Mouse (Mus musculus): Measurements from ENCODE around the gene Sema4b. TPM values are rescaled to one million over a fixed set of nuclear protein-coding genes. Genes with fewer than 3 reads are reported as not detected.

Gene Sema4b
- total and polyA plus RNA-seq, 3 experiments: 23.9 to 69.0 (median 26.5) TPM

DNA sequence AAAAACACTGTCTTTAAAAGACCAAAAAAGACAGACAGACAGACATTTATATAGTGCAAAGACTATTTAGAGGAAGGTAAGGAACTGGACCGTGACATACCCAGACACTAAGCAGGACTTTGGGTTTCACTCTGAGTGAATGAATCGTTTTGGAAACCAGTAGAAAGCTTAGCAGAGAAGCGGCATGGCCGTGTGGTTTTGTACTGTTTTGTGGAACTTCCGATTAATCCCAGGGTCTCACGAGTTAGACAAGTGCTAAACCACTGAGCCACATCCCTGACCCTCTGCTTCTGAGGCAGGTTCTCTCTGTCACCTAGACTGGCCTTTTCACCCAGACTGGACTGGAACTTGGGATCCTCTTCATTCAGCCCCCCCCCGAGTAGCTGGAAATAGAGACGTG lies 27.8 kb downstream of the Sema4b start:
- DNase-seq (ENCODE audit: low spot score): no peak
- no peak for TF ChIP-seq POLR2AphosphoS5 (IDR thresholded peaks at IDR 0.05; ENCODE audit: insufficient replicate concordance, low read depth, low read length)
- no peak for TF ChIP-seq GATA1 (IDR thresholded peaks at IDR 0.05; ENCODE audit: borderline replicate concordance, low read length)
- TF ChIP-seq GATA2 (IDR thresholded peaks at IDR 0.05; ENCODE audit: borderline replicate concordance, low read depth, low read length): no peak
- TF ChIP-seq CTCF (IDR thresholded peaks at IDR 0.05; ENCODE audit: low read depth, low read length): no peak
- no peak for TF ChIP-seq TAL1 (conservative IDR thresholded peaks at IDR 0.05; ENCODE audit: low read depth, low read length)
- ATAC-seq (ENCODE audit: extremely low read depth, insufficient number of reproducible peaks, low FRiP score, poor library complexity, severe bottlenecking): no peak
- Histone ChIP-seq H3K27me3 (ENCODE audit: insufficient read depth, low read length) (no peaks in the 10 kb centered on the region), H3K4me1 (ENCODE audit: insufficient read depth, low read depth, low read length) (peaks cover 70% of the 10 kb centered on the region), H3K4me3 (ENCODE audit: low read depth, low read length) (no peak overlapping the region), H3K36me3 (replicated peaks) (peaks cover 89% of the 10 kb centered on the region), H3K9me3 (replicated peaks) (no peaks in the 10 kb centered on the region)

DNA sequence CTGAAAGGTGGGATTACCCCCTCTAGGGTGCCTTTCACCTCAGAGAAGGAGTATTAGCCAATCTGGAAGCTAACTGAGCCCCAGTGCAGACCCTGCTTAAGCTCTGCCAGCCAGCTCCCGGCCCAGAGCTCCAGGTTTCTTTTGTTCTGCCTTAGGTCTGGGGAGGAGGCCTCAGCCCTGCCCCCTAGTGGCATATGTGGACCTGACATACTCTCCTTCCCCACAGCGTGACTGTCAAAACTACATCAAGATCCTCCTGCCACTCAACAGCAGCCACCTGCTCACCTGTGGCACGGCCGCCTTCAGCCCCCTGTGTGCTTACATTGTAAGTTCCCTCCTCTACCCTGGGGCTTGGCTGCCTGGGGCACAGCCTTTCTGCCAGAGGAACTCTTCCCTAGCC lies 28.8 kb downstream of the Sema4b start:
- ATAC-seq (ENCODE audit: extremely low read depth, insufficient number of reproducible peaks, low FRiP score, poor library complexity, severe bottlenecking) (no peak; the same call in 1 of the 2 replicates), DNase-seq (ENCODE audit: low spot score) (no peak)
- H3K9me3 ChIP-seq (replicated peaks): no peaks in the 10 kb centered on the region
- peaks cover 96% of the 10 kb centered on the region for H3K36me3 ChIP-seq (replicated peaks)
- H3K27me3 ChIP-seq (ENCODE audit: insufficient read depth, low read length): no peaks in the 10 kb centered on the region
- TF ChIP-seq GATA2 (IDR thresholded peaks at IDR 0.05; ENCODE audit: borderline replicate concordance, low read depth, low read length) (no peak), CTCF (IDR thresholded peaks at IDR 0.05; ENCODE audit: low read depth, low read length) (peak; percentile 82; the same call in 1 of the 2 replicates)
- peaks cover 65% of the 10 kb centered on the region for H3K4me1 ChIP-seq (ENCODE audit: insufficient read depth, low read depth, low read length)
- no peak overlapping the region for H3K4me3 ChIP-seq (ENCODE audit: low read depth, low read length)

DNA sequence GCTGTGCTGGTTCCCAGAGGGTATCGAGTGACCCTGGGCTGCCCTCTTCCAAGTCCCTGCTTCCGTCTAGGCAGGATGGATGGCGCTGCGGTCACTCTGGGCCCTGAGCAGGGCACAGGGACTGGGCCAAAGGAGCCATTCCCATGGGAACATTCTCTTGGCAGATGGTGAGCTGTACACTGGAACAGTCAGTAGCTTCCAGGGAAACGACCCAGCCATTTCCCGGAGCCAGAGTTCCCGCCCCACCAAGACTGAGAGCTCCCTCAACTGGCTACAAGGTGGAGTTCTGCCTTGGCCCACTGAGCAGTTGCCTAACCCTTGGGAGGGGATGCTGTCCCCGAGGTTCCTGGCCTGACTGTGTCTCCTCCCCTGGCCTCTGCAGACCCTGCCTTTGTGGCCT lies 29.9 kb downstream of the Sema4b start:
- ATAC-seq (ENCODE audit: extremely low read depth, insufficient number of reproducible peaks, low FRiP score, poor library complexity, severe bottlenecking): no peak
- Histone ChIP-seq H3K36me3 (replicated peaks) (peaks cover 98% of the 10 kb centered on the region), H3K9me3 (replicated peaks) (no peaks in the 10 kb centered on the region), H3K27me3 (ENCODE audit: insufficient read depth, low read length) (no peaks in the 10 kb centered on the region; the same call in 1 of the 2 replicates), H3K4me1 (ENCODE audit: insufficient read depth, low read depth, low read length) (peaks cover 53% of the 10 kb centered on the region), H3K4me3 (ENCODE audit: low read depth, low read length) (no peak overlapping the region)
- no peak for DNase-seq (ENCODE audit: low spot score)
- TF ChIP-seq POLR2AphosphoS5 (IDR thresholded peaks at IDR 0.05; ENCODE audit: insufficient replicate concordance, low read depth, low read length) (no peak), GATA1 (IDR thresholded peaks at IDR 0.05; ENCODE audit: borderline replicate concordance, low read length) (no peak), CTCF (IDR thresholded peaks at IDR 0.05; ENCODE audit: low read depth, low read length) (no peak), TAL1 (conservative IDR thresholded peaks at IDR 0.05; ENCODE audit: low read depth, low read length) (no peak), GATA2 (IDR thresholded peaks at IDR 0.05; ENCODE audit: borderline replicate concordance, low read depth, low read length) (no peak)

DNA sequence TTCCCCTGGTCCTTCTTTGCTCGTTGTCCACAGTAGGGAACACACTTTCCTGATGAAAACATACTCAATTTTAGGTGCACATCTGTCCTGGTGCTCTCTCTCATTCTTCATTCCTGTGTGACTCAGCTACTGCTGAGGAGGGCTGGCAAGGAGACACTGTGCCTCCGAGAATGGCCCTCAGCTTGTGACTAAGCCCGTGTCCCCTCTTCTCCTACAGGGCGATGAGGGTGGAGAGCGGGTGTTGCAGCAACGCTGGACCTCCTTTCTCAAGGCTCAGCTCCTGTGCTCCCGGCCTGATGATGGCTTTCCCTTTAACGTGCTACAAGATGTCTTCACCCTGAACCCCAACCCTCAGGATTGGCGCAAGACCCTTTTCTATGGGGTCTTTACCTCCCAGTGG lies 32.0 kb downstream of the Sema4b start:
- Histone ChIP-seq H3K27me3 (ENCODE audit: insufficient read depth, low read length) (no peaks in the 10 kb centered on the region; the same call in 1 of the 2 replicates), H3K36me3 (replicated peaks) (peaks cover 98% of the 10 kb centered on the region), H3K4me1 (ENCODE audit: insufficient read depth, low read depth, low read length) (peaks cover 35% of the 10 kb centered on the region), H3K9me3 (replicated peaks) (no peaks in the 10 kb centered on the region), H3K4me3 (ENCODE audit: low read depth, low read length) (no peak overlapping the region)
- TF ChIP-seq GATA2 (IDR thresholded peaks at IDR 0.05; ENCODE audit: borderline replicate concordance, low read depth, low read length): no peak
- no peak for TF ChIP-seq TAL1 (conservative IDR thresholded peaks at IDR 0.05; ENCODE audit: low read depth, low read length)
- no peak for TF ChIP-seq CTCF (IDR thresholded peaks at IDR 0.05; ENCODE audit: low read depth, low read length)
- no peak for TF ChIP-seq POLR2AphosphoS5 (IDR thresholded peaks at IDR 0.05; ENCODE audit: insufficient replicate concordance, low read depth, low read length)
- TF ChIP-seq GATA1 (IDR thresholded peaks at IDR 0.05; ENCODE audit: borderline replicate concordance, low read length): no peak
- DNase-seq (ENCODE audit: low spot score) (no peak), ATAC-seq (ENCODE audit: extremely low read depth, insufficient number of reproducible peaks, low FRiP score, poor library complexity, severe bottlenecking) (no peak)

DNA sequence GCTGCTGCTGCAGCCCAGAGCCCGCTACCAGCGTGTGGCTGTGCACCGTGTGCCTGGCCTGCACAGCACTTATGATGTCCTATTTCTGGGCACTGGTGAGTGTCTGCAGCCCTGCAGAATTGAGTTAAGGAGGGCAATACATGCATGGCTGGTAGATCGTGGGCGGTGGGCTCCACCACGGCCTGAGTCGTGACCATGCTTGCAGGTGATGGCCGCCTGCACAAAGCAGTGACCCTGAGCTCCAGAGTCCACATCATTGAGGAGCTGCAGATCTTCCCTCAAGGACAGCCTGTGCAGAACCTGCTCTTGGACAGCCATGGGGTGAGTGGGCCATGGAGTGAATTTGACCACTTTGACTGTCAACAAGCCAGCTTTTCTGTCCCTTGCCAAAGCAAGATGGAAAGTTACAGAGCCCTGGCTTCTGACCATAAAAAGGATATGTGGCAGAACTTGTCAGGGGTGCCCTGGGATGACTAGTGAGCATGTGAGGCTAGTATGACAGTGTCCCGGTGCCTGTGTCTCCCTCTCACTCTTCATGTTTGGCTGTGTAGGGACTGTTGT lies 33.7 kb downstream of the Sema4b start:
- TF ChIP-seq CTCF (IDR thresholded peaks at IDR 0.05; ENCODE audit: low read depth, low read length): no peak
- no peak for DNase-seq (ENCODE audit: low spot score)
- Histone ChIP-seq H3K27me3 (ENCODE audit: insufficient read depth, low read length) (no peaks in the 10 kb centered on the region; the same call in 1 of the 2 replicates), H3K9me3 (replicated peaks) (no peaks in the 10 kb centered on the region), H3K36me3 (replicated peaks) (peaks cover 98% of the 10 kb centered on the region), H3K4me3 (ENCODE audit: low read depth, low read length) (no peak overlapping the region), H3K4me1 (ENCODE audit: insufficient read depth, low read depth, low read length) (peaks cover 30% of the 10 kb centered on the region)
- no peak for ATAC-seq (ENCODE audit: extremely low read depth, insufficient number of reproducible peaks, low FRiP score, poor library complexity, severe bottlenecking)

DNA sequence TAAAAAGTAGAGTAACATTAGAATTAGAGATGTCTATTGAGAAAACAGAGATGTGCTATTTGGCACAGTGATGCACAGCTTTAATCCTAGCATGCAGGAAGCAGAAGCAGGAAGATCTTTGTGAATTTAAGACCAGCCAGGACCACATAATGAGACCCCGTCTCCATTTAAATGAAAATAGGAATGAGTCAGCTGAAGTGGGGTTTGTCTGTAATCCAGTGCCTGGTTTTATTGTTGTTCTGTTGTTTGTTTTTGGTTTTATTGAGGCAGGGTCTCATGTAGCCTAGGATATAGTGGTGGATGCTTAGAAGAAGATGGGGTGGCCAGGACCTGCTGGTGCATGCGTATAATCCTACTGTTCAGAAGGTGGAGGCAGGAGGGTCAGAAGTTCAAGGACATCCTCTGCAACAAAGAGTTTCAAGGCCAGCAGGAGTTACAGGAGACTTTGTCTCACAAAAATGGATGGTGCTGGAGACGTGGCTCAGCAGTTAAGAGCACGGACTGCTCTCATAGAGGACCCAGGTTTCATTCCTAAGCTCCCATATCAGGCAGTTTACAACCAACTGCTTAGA lies 34.6 kb downstream of the Sema4b start:
- peaks cover 97% of the 10 kb centered on the region for H3K36me3 ChIP-seq (replicated peaks)
- no peak for ATAC-seq (ENCODE audit: extremely low read depth, insufficient number of reproducible peaks, low FRiP score, poor library complexity, severe bottlenecking)

More for the DNA sequence above, 34.6 kb downstream of the Sema4b start:
- no peaks in the 10 kb centered on the region for H3K9me3 ChIP-seq (replicated peaks)
- TF ChIP-seq GATA2 (IDR thresholded peaks at IDR 0.05; ENCODE audit: borderline replicate concordance, low read depth, low read length) (no peak), CTCF (IDR thresholded peaks at IDR 0.05; ENCODE audit: low read depth, low read length) (no peak), GATA1 (IDR thresholded peaks at IDR 0.05; ENCODE audit: borderline replicate concordance, low read length) (no peak), TAL1 (conservative IDR thresholded peaks at IDR 0.05; ENCODE audit: low read depth, low read length) (no peak), POLR2AphosphoS5 (IDR thresholded peaks at IDR 0.05; ENCODE audit: insufficient replicate concordance, low read depth, low read length) (no peak)
- DNase-seq (ENCODE audit: low spot score): no peak
- H3K4me3 ChIP-seq (ENCODE audit: low read depth, low read length): no peak overlapping the region
- peaks cover 23% of the 10 kb centered on the region for H3K4me1 ChIP-seq (ENCODE audit: insufficient read depth, low read depth, low read length)
- H3K27me3 ChIP-seq (ENCODE audit: insufficient read depth, low read length): no peaks in the 10 kb centered on the region; the same call in 1 of the 2 replicates

Measured in G1E (cell line).